Mouse (Mus musculus) limb, embryonic 11.5 days (tissue): ENCODE data around the gene Fubp3. TPM values are rescaled to one million over a fixed set of nuclear protein-coding genes. Genes with fewer than 3 reads are reported as not detected.
A peak's percentile ranks its signal among the peaks of the same experiment; 100 is the strongest.
"Not testable (repeated sequence)": the region's sequence is repeated elsewhere in the genome, so short reads cannot be mapped to it uniquely, and the experiment has no call there.

Source experiments
- ATAC-seq: fragments of 200-750 bp; cut with Nextera tagmentation; 2 replicates; pipeline ENCODE4 v1.8.0; 2017; ENCODE audit warnings: low read depth; ENCODE audit not compliant: insufficient number of reproducible peaks, low FRiP score, low TSS enrichment
- DNase-seq: peaks from one replicate; pipeline ENCODE4 v3.0.0-alpha.2; 2015; ENCODE audit warnings: low spot score
- H3K27ac ChIP-seq: fragments of 300-500 bp; sonication (generic); replicated peaks from 2 replicates; pipeline ENCODE4 v1.5.1; 2014; ENCODE audit warnings: low read depth, mild to moderate bottlenecking, low read length
- H3K27me3 ChIP-seq: fragments of 300-500 bp; sonication (generic); 2 replicates; pipeline ENCODE4 v1.6.1; 2014; ENCODE audit warnings: mild to moderate bottlenecking, low read length, mixed read lengths; ENCODE audit not compliant: control insufficient read depth, insufficient read depth
- H3K36me3 ChIP-seq: fragments of 300-500 bp; sonication (generic); 2 replicates; pipeline ENCODE4 v1.6.1; 2014; ENCODE audit warnings: mild to moderate bottlenecking, low read length, moderate library complexity, mixed read lengths; ENCODE audit not compliant: control insufficient read depth, insufficient read depth
- H3K4me1 ChIP-seq: fragments of 300-500 bp; sonication (generic); 2 replicates; pipeline ENCODE4 v1.6.1; 2014; ENCODE audit warnings: low read length, mixed read lengths; ENCODE audit not compliant: control insufficient read depth, insufficient read depth
- H3K4me2 ChIP-seq: fragments of 300-500 bp; sonication (generic); 2 replicates; pipeline ENCODE4 v1.6.1; 2014; ENCODE audit warnings: low read depth, mild to moderate bottlenecking, moderate library complexity; ENCODE audit not compliant: severe bottlenecking
- H3K4me3 ChIP-seq: fragments of 300-500 bp; sonication (generic); 2 replicates; pipeline ENCODE4 v1.5.1; 2014; ENCODE audit warnings: low read depth, low read length
- H3K9ac ChIP-seq: fragments of 300-500 bp; sonication (generic); 2 replicates; pipeline ENCODE4 v1.6.1; 2014; ENCODE audit warnings: mild to moderate bottlenecking, low read length
- H3K9me3 ChIP-seq: fragments of 300-500 bp; sonication (generic); 2 replicates; pipeline ENCODE4 v1.6.1; 2016; ENCODE audit warnings: low read length; ENCODE audit not compliant: control insufficient read depth
- WGBS: fragments of 180-500 bp; shearing (Covaris S2); extraction: QIAGEN DNeasy Blood & Tissue Kit; methylation state at CpG from one replicate; pipeline ENCODE4 v1.1.7; 2014; 5-methylcytosine and 5-hydroxymethylcytosine counted together
- polyA plus RNA-seq: library from polyadenylated mRNA; unstranded; fragments of >200 nt; fragmentation: Nextera tagmentation; extraction: Ambion mirVana; gene quantifications from 2 replicates; pipeline ENCODE4 v1.2.1, GENCODE M21; 2014

Fubp3 gene
- polyA plus RNA-seq, 1 experiment from 2014 or later = 92.4 TPM

DNA sequence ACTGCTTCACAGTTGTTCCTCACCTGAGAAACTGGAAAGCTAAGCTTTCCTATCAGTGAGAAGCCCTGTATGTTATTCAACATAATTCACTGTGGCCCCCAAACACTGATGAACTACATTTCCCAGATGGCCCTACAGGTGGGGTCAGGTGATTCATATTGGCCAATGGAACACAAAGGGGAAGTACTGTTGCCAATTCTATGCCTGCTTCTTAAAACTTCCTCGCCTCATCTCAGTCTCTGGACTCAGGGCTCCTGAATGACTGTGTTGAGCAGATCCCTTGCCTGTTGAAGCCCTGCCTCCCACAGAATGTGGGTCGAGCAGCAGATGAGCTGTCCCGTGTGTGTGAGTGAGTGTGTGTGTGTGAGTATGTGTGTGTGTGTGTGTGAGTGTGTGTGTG, 21.9 kb upstream of the Fubp3 start:
- no peaks in the 10 kb centered on the region for H3K27me3 ChIP-seq
- 78% methylated on average over 3 of the region's 3 CpGs for WGBS
- H3K4me3 ChIP-seq = no peak overlapping the region
- DNase-seq = no peak
- no peaks in the 10 kb centered on the region for H3K36me3 ChIP-seq
- H3K9me3 ChIP-seq = no peaks in the 10 kb centered on the region
- no peak overlapping the region for H3K9ac ChIP-seq
- H3K27ac ChIP-seq = no peak overlapping the region
- H3K4me1 ChIP-seq = no peaks in the 10 kb centered on the region
- H3K4me2 ChIP-seq = no peak overlapping the region
- no peak for ATAC-seq

DNA sequence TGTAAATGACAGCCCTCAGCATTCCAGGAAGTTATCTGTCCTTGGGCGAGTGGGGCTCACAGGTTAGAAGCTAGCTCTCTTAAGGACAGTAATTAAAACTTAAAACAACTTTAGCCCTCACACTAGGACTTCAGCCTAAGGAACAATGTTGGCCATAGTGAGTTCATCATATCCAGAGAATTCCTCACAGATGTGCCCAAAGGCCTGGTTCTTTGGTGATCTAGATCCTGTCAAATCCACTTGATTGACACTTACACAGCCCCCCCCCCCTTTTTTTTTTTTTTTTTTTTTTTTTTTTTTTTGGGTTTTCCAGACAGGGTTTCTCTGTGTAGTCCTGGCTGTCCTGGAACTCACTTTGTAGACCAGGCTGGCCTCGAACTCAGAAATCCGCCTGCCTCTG, 21.1 kb upstream of the Fubp3 start:
- DNase-seq, H3K27me3 ChIP-seq, H3K9me3 ChIP-seq, ATAC-seq, H3K36me3 ChIP-seq, H3K4me3 ChIP-seq, H3K4me1 ChIP-seq, H3K27ac ChIP-seq, H3K9ac ChIP-seq, H3K4me2 ChIP-seq: not testable (repeated sequence)
- WGBS = 84% methylated on average over 2 of the region's 3 CpGs

DNA sequence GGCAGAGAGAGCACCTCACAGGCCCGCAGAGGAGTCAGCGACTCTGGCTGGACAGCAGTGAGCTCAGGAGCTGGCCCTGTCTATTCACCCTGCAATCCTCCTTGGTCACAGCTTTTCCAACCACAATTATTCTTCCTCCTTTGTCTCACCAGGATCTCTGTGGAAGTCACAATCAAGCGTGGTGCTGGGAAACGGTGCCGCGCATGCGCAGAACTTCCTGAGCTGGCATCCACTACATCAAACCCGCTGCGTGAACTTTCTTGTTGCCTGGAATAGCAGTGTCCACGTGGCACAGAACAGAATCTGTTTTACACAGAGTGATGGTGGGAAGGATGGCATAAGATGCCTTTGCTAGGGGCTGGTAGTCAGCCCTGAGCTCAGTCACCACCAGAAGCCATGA, 20.5 kb upstream of the Fubp3 start:
- H3K4me2 ChIP-seq = no peak overlapping the region
- no peaks in the 10 kb centered on the region for H3K9me3 ChIP-seq
- ATAC-seq = no peak
- no peak overlapping the region for H3K4me3 ChIP-seq
- DNase-seq = no peak
- no peaks in the 10 kb centered on the region for H3K36me3 ChIP-seq
- no peak overlapping the region for H3K9ac ChIP-seq
- 88% methylated on average over 10 of the region's 10 CpGs for WGBS
- H3K27me3 ChIP-seq = no peaks in the 10 kb centered on the region
- no peaks in the 10 kb centered on the region for H3K4me1 ChIP-seq
- H3K27ac ChIP-seq = no peak overlapping the region

DNA sequence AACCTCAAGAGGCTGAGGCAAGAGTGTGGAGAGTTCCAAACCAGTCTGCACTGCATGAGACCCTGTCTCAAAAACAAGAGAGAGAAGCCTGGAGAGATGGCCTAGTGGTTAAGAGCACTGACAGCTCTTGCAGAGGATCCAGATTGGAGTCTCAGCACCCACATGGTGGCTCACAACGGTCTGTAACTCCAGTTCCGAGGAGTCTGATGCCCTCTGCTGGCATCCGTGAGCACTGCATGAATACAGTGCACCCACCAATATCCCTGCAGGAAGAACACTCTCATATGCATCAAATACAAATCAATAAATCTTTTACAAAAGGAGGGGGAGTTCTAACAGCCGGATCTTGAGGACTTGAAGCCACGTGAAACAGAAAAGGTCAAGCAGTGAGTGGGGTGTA, 17.8 kb upstream of the Fubp3 start:
- Histone ChIP-seq H3K9ac (no peak overlapping the region), H3K36me3 (no peaks in the 10 kb centered on the region), H3K4me1 (no peaks in the 10 kb centered on the region), H3K4me2 (no peak overlapping the region), H3K9me3 (no peaks in the 10 kb centered on the region), H3K27ac (no peak overlapping the region), H3K4me3 (no peak overlapping the region), H3K27me3 (no peaks in the 10 kb centered on the region)
- 79% methylated on average over 5 of the region's 5 CpGs for WGBS
- no peak for ATAC-seq
- no peak for DNase-seq

DNA sequence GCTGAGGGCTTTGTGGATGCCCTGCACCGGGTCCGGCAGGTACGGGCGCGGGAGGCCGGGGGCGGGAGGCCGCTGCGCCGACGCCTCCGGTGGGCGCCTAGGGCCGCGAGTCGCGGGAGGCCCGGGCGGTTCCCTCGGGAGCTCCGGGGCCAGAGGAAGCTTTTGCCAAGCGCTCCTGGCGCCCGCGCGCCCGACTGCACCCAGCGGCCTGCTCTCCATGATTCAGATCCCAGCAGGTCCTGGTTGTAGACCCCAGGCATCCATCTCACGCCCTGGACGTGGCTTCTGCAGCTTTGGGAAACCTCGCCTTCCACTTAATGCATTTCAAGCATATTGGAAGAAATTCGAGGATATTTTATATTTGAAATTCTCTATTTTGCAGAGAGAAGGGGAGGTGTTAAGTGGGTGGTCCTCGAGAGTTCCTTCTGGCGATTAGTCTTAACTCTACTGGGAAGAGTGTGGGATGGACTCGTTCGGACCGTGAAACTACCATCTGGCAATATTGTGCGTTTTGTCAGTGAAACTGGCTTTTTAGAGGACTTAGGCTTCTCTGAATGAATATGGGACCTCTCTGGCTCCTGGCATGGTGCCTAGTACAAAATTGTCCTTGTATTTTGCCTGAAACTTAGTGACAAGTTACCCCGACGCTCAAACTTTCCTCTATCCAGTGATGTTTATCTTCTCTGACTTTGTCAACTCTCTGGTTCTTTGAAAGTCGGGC, 624 bp downstream of the Fubp3 start:
- H3K27me3 ChIP-seq = no peaks in the 10 kb centered on the region
- H3K9ac ChIP-seq = peak overlapping the region; percentile 86
- ATAC-seq (peak; percentile 15; the same call in 1 of the 2 replicates), DNase-seq (no peak)
- WGBS = 3% methylated on average over 41 of the region's 41 CpGs
- H3K27ac ChIP-seq = peak overlapping the region; percentile 57
- no peaks in the 10 kb centered on the region for H3K36me3 ChIP-seq
- no peaks in the 10 kb centered on the region for H3K9me3 ChIP-seq
- peak overlapping the region; percentile 99 for H3K4me3 ChIP-seq
- H3K4me2 ChIP-seq = peak overlapping the region; percentile 86
- peaks cover 11% of the 10 kb centered on the region for H3K4me1 ChIP-seq

DNA sequence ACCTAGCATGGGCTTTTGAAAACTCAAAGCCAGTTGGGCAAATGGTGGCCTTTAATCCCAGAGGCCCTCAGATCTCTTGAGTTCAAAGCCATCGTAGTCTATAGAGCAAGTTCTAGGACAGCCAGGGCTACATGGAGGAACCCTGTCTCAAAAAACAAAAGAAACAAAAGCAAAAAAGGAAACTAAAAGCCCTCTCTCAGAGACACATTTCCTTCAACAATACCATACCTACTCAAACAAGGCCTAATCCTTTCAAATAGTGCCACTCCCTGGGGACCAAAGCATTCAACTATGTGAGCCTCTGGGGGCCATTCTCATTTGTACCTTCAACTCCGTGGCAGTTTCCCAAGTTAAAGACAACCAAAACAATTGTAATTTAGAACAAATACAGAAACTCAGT, 9.2 kb downstream of the Fubp3 start:
- H3K36me3 ChIP-seq = no peaks in the 10 kb centered on the region; the same call in 1 of the 2 replicates

DNA sequence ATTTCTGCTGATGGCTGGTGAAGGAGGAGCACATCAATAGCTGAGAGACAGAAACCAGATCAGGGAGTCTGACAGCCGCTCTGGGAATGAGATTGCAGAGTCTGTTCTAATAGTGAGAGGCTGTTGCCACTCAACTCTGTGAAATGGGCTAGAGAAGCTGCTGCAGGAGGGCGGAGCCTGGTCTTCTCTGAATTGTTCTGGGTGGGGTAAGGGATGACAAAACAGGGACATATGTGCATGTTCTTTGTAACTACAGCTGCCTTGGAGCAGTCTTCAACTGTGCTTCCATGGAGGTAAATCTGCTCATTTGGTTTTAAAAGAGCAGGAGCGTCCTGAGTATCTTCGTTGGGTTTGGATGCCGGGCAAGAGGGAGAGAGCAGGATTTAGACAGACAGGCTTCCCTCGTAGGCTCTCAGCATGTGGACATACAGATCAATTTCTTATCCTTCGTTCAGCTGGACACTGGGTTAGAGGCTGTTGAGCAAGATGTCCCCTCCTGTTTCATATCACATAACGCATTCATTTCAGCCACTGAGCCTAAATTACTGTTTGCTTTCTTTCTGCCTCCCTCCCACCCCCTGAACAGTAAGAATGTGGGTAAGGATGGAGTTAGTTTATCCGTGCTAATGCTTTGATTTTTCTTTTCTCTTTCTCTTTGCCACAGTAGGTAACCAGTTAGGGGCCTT, 19.5 kb downstream of the Fubp3 start:
- Histone ChIP-seq H3K4me1 (no peaks in the 10 kb centered on the region), H3K27me3 (no peaks in the 10 kb centered on the region), H3K36me3 (peaks cover 11% of the 10 kb centered on the region), H3K4me3 (no peak overlapping the region), H3K27ac (no peak overlapping the region), H3K4me2 (no peak overlapping the region), H3K9me3 (no peaks in the 10 kb centered on the region), H3K9ac (no peak overlapping the region)
- ATAC-seq = no peak
- DNase-seq = no peak
- WGBS = 88% methylated on average over 9 of the region's 9 CpGs

More for the DNA sequence above, 9.2 kb downstream of the Fubp3 start:
- no peaks in the 10 kb centered on the region for H3K9me3 ChIP-seq
- DNase-seq = no peak
- no peak overlapping the region for H3K4me3 ChIP-seq
- no peak overlapping the region for H3K4me2 ChIP-seq
- H3K27ac ChIP-seq = no peak overlapping the region
- no peaks in the 10 kb centered on the region for H3K27me3 ChIP-seq
- 89% methylated on average over 2 of the region's 2 CpGs for WGBS
- H3K4me1 ChIP-seq = no peaks in the 10 kb centered on the region
- H3K9ac ChIP-seq = no peak overlapping the region
- no peak for ATAC-seq

DNA sequence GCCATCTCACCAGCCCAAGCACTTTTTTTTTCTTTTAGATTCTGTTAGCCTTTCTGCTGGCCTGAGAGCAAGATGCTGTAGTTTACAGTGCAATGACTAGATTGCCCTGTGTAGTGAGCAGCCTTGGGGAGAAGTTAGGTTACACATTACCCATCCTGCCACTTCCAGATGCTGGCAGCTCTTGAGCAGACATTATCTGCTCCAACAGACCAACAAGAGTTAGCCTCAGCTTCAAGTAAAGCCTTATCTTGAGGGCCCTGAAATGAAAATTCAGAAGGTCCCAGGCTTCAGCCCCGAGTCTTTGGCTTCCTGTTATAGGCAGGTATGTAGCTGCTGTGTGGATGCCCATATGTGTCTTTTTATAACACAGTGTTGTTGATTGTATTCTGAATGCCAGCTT, 35.1 kb downstream of the Fubp3 start:
- no peak overlapping the region for H3K27ac ChIP-seq
- peaks cover 31% of the 10 kb centered on the region for H3K36me3 ChIP-seq
- DNase-seq (no peak), ATAC-seq (no peak)
- H3K9ac ChIP-seq = no peak overlapping the region
- no peak overlapping the region for H3K4me3 ChIP-seq
- no peaks in the 10 kb centered on the region for H3K4me1 ChIP-seq
- no peaks in the 10 kb centered on the region for H3K27me3 ChIP-seq
- no peaks in the 10 kb centered on the region for H3K9me3 ChIP-seq
- 86% methylated on average over 1 of the region's 1 CpGs for WGBS
- no peak overlapping the region for H3K4me2 ChIP-seq
